8 mouse cellular contexts compared by ENCODE assay signal in genomic region chr10:69594186-69595131, GRCm38 (mm10).
A peak's percentile ranks its signal among the peaks of the same experiment; 100 is the strongest.
DNase-seq lines count a peak whose midpoint lies in the region; ATAC-seq and TF ChIP-seq lines count a peak whose summit lies in the region.

No protein-coding gene starts in this region.

- no peak overlapping the region for H3ac ChIP-seq in myocyte (ENCODE audit: control insufficient read depth, insufficient read length)

- no peak overlapping the region for H3K4me3 ChIP-seq in hindbrain, embryonic 15.5 days
- no peak overlapping the region for H3K4me3 ChIP-seq in myocyte

- no peak for TF ChIP-seq CTCF in brain, embryonic 14.5 days (IDR thresholded peaks at IDR 0.05; ENCODE audit: borderline replicate concordance, extremely low read depth, insufficient read depth, insufficient read length)

- peaks cover 2% of the 10 kb centered on the region; the same call in 1 of the 2 replicates for H3K36me3 ChIP-seq in hindbrain, embryonic 15.5 days
- no peaks in the 10 kb centered on the region for H3K36me3 ChIP-seq in myocyte (ENCODE audit: control insufficient read depth, insufficient read depth)

- no peaks in the 10 kb centered on the region for H3K79me2 ChIP-seq in myocyte (ENCODE audit: control insufficient read depth, insufficient read depth)

- 33% methylated on average over 15 of the region's 15 CpGs for WGBS in hindbrain, embryonic 15.5 days

- no peaks in the 10 kb centered on the region for H3K9me3 ChIP-seq in hindbrain, embryonic 15.5 days

- H3K27me3 ChIP-seq in hindbrain, embryonic 15.5 days: no peaks in the 10 kb centered on the region
- H3K27me3 ChIP-seq in myocyte (ENCODE audit: control insufficient read depth, insufficient read depth, insufficient read length): no peaks in the 10 kb centered on the region

- peaks cover 21% of the 10 kb centered on the region for H3K4me1 ChIP-seq in hindbrain, embryonic 15.5 days (replicated peaks)

- H3K27ac ChIP-seq in hindbrain, embryonic 15.5 days (replicated peaks): peak overlapping the region; percentile 70

- 0 out of 2 replicates have a peak overlapping the region, but pooled peaks have one; percentile 11 for H3K9ac ChIP-seq in hindbrain, embryonic 15.5 days

- ATAC-seq in hindbrain, embryonic 15.5 days (ENCODE audit: low FRiP score, low read depth): peak; percentile 85
- no peak for ATAC-seq in erythroid progenitor cell, adult 5-6 weeks (replicated peaks; ENCODE audit: low FRiP score, poor library complexity, severe bottlenecking)

- H3K4me2 ChIP-seq in hindbrain, embryonic 15.5 days: peak overlapping the region; percentile 43
- peak overlapping the region; percentile 4 for H3K4me2 ChIP-seq in myocyte (ENCODE audit: low read depth)

- peak; percentile 89 for DNase-seq in R1 (ENCODE audit: low read depth, low spot score)
- DNase-seq in brain, embryonic 14.5 days (ENCODE audit: low read depth): peak; percentile 96
- DNase-seq in frontal cortex, postnatal 36 days (ENCODE audit: low spot score in 2 of 2): peak; percentile 58 to 81
- DNase-seq in layer of hippocampus, postnatal 36 days: peak; percentile 63 to 65
- DNase-seq in thymus, adult 18-20 months: no peak

- no peak for TF ChIP-seq POLR2A in brain, embryonic 14.5 days (IDR thresholded peaks at IDR 0.05; ENCODE audit: borderline replicate concordance, extremely low read depth, insufficient read depth, insufficient read length, poor library complexity, severe bottlenecking)
- TF ChIP-seq POLR2A in myocyte (IDR thresholded peaks at IDR 0.05; ENCODE audit: insufficient read length, low read depth): no peak

TF ChIP-seq in myocyte, 11 proteins besides CTCF, POLR2A, EP300 and RAD21:
- TF ChIP-seq MAX (IDR thresholded peaks at IDR 0.05; ENCODE audit: low read depth): no peak
- no peak for TF ChIP-seq MYOD1 (IDR thresholded peaks at IDR 0.05; ENCODE audit: control insufficient read depth in 1 of 3, insufficient read length in 2 of 3, low read depth in 2 of 3)
- TF ChIP-seq POLR2AphosphoS2 (IDR thresholded peaks at IDR 0.05; ENCODE audit: insufficient read length, low read depth): no peak
- TF ChIP-seq TCF12 (IDR thresholded peaks at IDR 0.05; ENCODE audit: insufficient read depth, poor library complexity, severe bottlenecking): no peak
- no peak for TF ChIP-seq TCF3 (IDR thresholded peaks at IDR 0.05; ENCODE audit: insufficient read length, low read depth)
- TF ChIP-seq USF1 (IDR thresholded peaks at IDR 0.05; ENCODE audit: low read depth): no peak
- no peak for TF ChIP-seq MYOG (IDR thresholded peaks at IDR 0.05; ENCODE audit: control insufficient read depth in 1 of 3, insufficient read depth in 1 of 3, insufficient read length in 2 of 3, low read depth in 2 of 3)
- no peak for TF ChIP-seq CEBPB (IDR thresholded peaks at IDR 0.05; ENCODE audit: insufficient read depth, poor library complexity, severe bottlenecking)
- no peak for TF ChIP-seq E2F4 (IDR thresholded peaks at IDR 0.05; ENCODE audit: insufficient read depth)
- TF ChIP-seq REST (IDR thresholded peaks at IDR 0.05; ENCODE audit: insufficient read depth, insufficient read length): no peak
- no peak for TF ChIP-seq SRF (IDR thresholded peaks at IDR 0.05; ENCODE audit: control insufficient read depth, insufficient read length, low read depth)

Comparison
In these comparisons a context has a peak if more than half of its experiments do, and no peak if none do; other contexts are left out.
1. DNase-seq: peak in R1 (single experiment), brain, embryonic 14.5 days (single experiment), frontal cortex, postnatal 36 days (2 of 2) and layer of hippocampus, postnatal 36 days (2 of 2); none in thymus, adult 18-20 months (0 of 2).